Mouse (Mus musculus) myocyte (in vitro differentiated cells): ENCODE measurements around the gene Olfr588-ps1. TPM values are rescaled to one million over a fixed set of nuclear protein-coding genes. Genes with fewer than 3 reads are reported as not detected.
"Not testable (repeated sequence)": the region's sequence is repeated elsewhere in the genome, so short reads cannot be mapped to it uniquely, and the experiment has no call there.

ENCODE experiments used
- H3K27me3 ChIP-seq: one replicate; pipeline ENCODE4 v1.6.1; 2011; ENCODE audit not compliant: control insufficient read depth, insufficient read depth, insufficient read length
- H3K36me3 ChIP-seq: one replicate; pipeline ENCODE4 v1.6.1; 2011; ENCODE audit not compliant: control insufficient read depth, insufficient read depth
- H3K4me2 ChIP-seq: one replicate; pipeline ENCODE4 v1.6.1; 2011; ENCODE audit warnings: low read depth, control low read depth
- H3K4me3 ChIP-seq: one replicate; pipeline ENCODE4 v1.5.1; 2011; ENCODE audit warnings: mild to moderate bottlenecking, control low read depth, moderate library complexity
- H3K79me2 ChIP-seq: one replicate; pipeline ENCODE4 v1.6.1; 2011; ENCODE audit not compliant: control insufficient read depth, insufficient read depth
- H3ac ChIP-seq: one replicate; pipeline ENCODE4 v1.6.1; 2011; ENCODE audit not compliant: control insufficient read depth, insufficient read length
- CEBPB ChIP-seq: IDR thresholded peaks from 2 replicates; pipeline ENCODE4 v1.6.1; 2011; ENCODE audit warnings: mild to moderate bottlenecking, moderate library complexity; ENCODE audit not compliant: poor library complexity, insufficient read depth, severe bottlenecking
- E2F4 ChIP-seq: IDR thresholded peaks from one replicate; pipeline ENCODE4 v1.6.1; 2011; ENCODE audit warnings: mild to moderate bottlenecking, control low read depth, moderate library complexity; ENCODE audit not compliant: insufficient read depth
- MAX ChIP-seq: IDR thresholded peaks from one replicate; pipeline ENCODE4 v1.6.1; 2011; ENCODE audit warnings: low read depth, mild to moderate bottlenecking, control low read depth
- MYOD1 ChIP-seq, 3 experiments: IDR thresholded peaks; one replicate each; pipeline ENCODE4 v1.6.1; 2011; ENCODE audit warnings: control low read depth in 2 of 3, low read depth in 2 of 3, mild to moderate bottlenecking in 2 of 3, moderate library complexity in 1 of 3; ENCODE audit not compliant: insufficient read length in 2 of 3, control insufficient read depth in 1 of 3
- MYOG ChIP-seq, 3 experiments: IDR thresholded peaks; one replicate each; pipeline ENCODE4 v1.6.1; 2011; ENCODE audit warnings: control low read depth in 2 of 3, low read depth in 2 of 3, mild to moderate bottlenecking in 2 of 3; ENCODE audit not compliant: insufficient read length in 2 of 3, control insufficient read depth in 1 of 3, insufficient read depth in 1 of 3
- POLR2A ChIP-seq: IDR thresholded peaks from one replicate; pipeline ENCODE4 v1.6.1; 2011; ENCODE audit warnings: low read depth, mild to moderate bottlenecking, control low read depth, moderate library complexity; ENCODE audit not compliant: insufficient read length
- POLR2AphosphoS2 ChIP-seq: IDR thresholded peaks from one replicate; pipeline ENCODE4 v1.6.1; 2011; ENCODE audit warnings: low read depth, control low read depth; ENCODE audit not compliant: insufficient read length
- REST ChIP-seq: IDR thresholded peaks from one replicate; pipeline ENCODE4 v1.6.1; 2011; ENCODE audit warnings: mild to moderate bottlenecking, control low read depth, moderate library complexity; ENCODE audit not compliant: insufficient read depth, insufficient read length
- SRF ChIP-seq: IDR thresholded peaks from one replicate; pipeline ENCODE4 v1.6.1; 2011; ENCODE audit warnings: low read depth; ENCODE audit not compliant: control insufficient read depth, insufficient read length
- TCF12 ChIP-seq: IDR thresholded peaks from one replicate; pipeline ENCODE4 v1.6.1; 2011; ENCODE audit warnings: mild to moderate bottlenecking, control low read depth; ENCODE audit not compliant: poor library complexity, insufficient read depth, severe bottlenecking
- TCF3 ChIP-seq: IDR thresholded peaks from one replicate; pipeline ENCODE4 v1.6.1; 2011; ENCODE audit warnings: low read depth, control low read depth; ENCODE audit not compliant: insufficient read length
- USF1 ChIP-seq: IDR thresholded peaks from one replicate; pipeline ENCODE4 v1.6.1; 2011; ENCODE audit warnings: low read depth, mild to moderate bottlenecking, control low read depth, moderate library complexity
- polyA plus RNA-seq: library from polyadenylated mRNA; unstranded; fragments of >200 nt; fragmentation: generic; extraction: Trizol; gene quantifications from one replicate; pipeline ENCODE4 v1.2.1, GENCODE M21; 2012; ENCODE audit warnings: missing spikeins

Olfr588-ps1 gene
- polyA plus RNA-seq, 1 experiment: not detected

DNA sequence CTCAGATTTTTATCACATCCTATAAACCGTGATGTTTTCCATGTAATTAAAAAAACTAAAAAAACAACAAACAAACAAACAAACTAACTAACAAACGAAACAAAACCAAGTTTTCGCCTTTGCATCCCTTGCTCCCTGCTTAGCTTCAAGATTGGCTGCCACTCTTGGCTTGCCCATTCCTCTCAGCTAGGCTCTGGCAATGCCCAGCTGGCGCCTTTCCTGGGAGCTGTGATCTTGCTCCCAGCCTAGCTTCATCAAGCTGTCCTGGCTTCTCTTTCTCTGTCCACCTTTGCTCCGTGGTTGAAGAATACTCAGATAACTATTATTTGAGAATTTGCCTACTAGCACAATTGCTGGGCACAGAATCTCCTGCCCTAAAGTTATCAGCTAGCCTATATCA lies 29.0 kb downstream of the Olfr588-ps1 start:
- Histone ChIP-seq H3K4me2 (no peak overlapping the region), H3K27me3 (no peaks in the 10 kb centered on the region), H3K4me3 (no peak overlapping the region), H3K36me3 (no peaks in the 10 kb centered on the region), H3ac (no peak overlapping the region), H3K79me2 (no peaks in the 10 kb centered on the region)
- no peak for TF ChIP-seq POLR2AphosphoS2

- H3K27me3 ChIP-seq: no peaks in the 10 kb centered on the region
- no peaks in the 10 kb centered on the region for H3K36me3 ChIP-seq
- H3K79me2 ChIP-seq: no peaks in the 10 kb centered on the region
- H3K4me3 ChIP-seq: no peak within 1 kb of the TSS
- no peak for TF ChIP-seq REST
- no peak for TF ChIP-seq POLR2A
- TF ChIP-seq SRF: no peak
- no peak for TF ChIP-seq TCF12
- TF ChIP-seq POLR2AphosphoS2: no peak
- no peak for TF ChIP-seq USF1
- no peak for TF ChIP-seq MAX
- TF ChIP-seq MYOG (IDR thresholded peaks at IDR 0.05; ENCODE audit: control insufficient read depth in 1 of 3, insufficient read depth in 1 of 3, insufficient read length in 2 of 3, low read depth in 2 of 3): no peak
- no peak for TF ChIP-seq CEBPB
- TF ChIP-seq MYOD1 (IDR thresholded peaks at IDR 0.05; ENCODE audit: control insufficient read depth in 1 of 3, insufficient read length in 2 of 3, low read depth in 2 of 3): no peak
- TF ChIP-seq E2F4: no peak
- TF ChIP-seq TCF3: no peak
- no peak within 1 kb of the TSS for H3K4me2 ChIP-seq
- no peak within 1 kb of the TSS for H3ac ChIP-seq
Measured at GRCm38 (mm10) chr7:103178240-103178639, 37.6 kb downstream of the Olfr588-ps1 start, which contains the start of gene Olfr591. TSS of gene Olfr591 (minus strand) at chr7:103178340.

DNA sequence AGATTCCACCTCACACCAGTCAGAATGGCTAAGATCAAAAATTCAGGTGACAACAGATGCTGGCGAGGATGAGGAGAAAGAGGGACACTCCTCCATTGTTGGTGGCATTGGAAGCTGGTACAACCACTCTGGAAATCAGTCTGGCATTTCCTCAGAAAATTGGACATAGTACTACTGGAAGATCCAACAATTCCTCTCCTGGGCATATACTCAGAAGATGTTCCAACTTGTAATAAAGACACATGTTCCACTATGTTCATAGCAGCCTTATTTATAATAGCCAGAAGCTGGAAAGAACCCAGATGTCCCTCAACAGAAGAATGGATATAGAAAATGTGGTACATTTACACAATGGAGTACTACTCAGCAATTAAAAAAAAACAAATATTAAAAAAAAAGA lies 43.8 kb downstream of the Olfr588-ps1 start, which contains the start of gene Olfr592:
Gene Olfr592 (plus strand): TSS at position 301 of the 400 bp plus-strand sequence.
- not testable (repeated sequence) for H3K27me3 ChIP-seq, H3K4me3 ChIP-seq, H3K79me2 ChIP-seq, H3K4me2 ChIP-seq, H3ac ChIP-seq, H3K36me3 ChIP-seq

Other genes with a start within 250 kb of the Olfr588-ps1 start
- gene Olfr569, start 250.0 kb upstream of the Olfr588-ps1 start, polyA plus RNA-seq: not detected
- gene Olfr570, start 246.3 kb upstream of the Olfr588-ps1 start, polyA plus RNA-seq: not detected
- gene Olfr571, start 223.3 kb upstream of the Olfr588-ps1 start, polyA plus RNA-seq: not detected
- gene Olfr572, start 216.5 kb upstream of the Olfr588-ps1 start, polyA plus RNA-seq: not detected
- gene Olfr573-ps1, start 198.3 kb upstream of the Olfr588-ps1 start, polyA plus RNA-seq: not detected
- gene Olfr574, start 192.4 kb upstream of the Olfr588-ps1 start, polyA plus RNA-seq: not detected
- gene Olfr575, start 182.1 kb upstream of the Olfr588-ps1 start, polyA plus RNA-seq: not detected
- gene Olfr576, start 178.2 kb upstream of the Olfr588-ps1 start, polyA plus RNA-seq: not detected
- gene Olfr577, start 164.9 kb upstream of the Olfr588-ps1 start, polyA plus RNA-seq: not detected
- not detected for gene Olfr578, start 151.6 kb upstream of the Olfr588-ps1 start, polyA plus RNA-seq
- not detected for gene Olfr582, start 102.9 kb upstream of the Olfr588-ps1 start, polyA plus RNA-seq
- gene Olfr583, start 89.6 kb upstream of the Olfr588-ps1 start, polyA plus RNA-seq: not detected
- gene Olfr584, start 59.0 kb upstream of the Olfr588-ps1 start, polyA plus RNA-seq: not detected
- gene Olfr585, start 43.2 kb upstream of the Olfr588-ps1 start, polyA plus RNA-seq: not detected
- gene Olfr586, start 15.2 kb upstream of the Olfr588-ps1 start, polyA plus RNA-seq: not detected
- gene Olfr589, start 15.5 kb downstream of the Olfr588-ps1 start, polyA plus RNA-seq: not detected
- gene Olfr591, start 37.5 kb downstream of the Olfr588-ps1 start, polyA plus RNA-seq: not detected
- not detected for gene Olfr592, start 43.9 kb downstream of the Olfr588-ps1 start, polyA plus RNA-seq
- gene Olfr593, start 71.0 kb downstream of the Olfr588-ps1 start, polyA plus RNA-seq: not detected
- not detected for gene Olfr594, start 76.1 kb downstream of the Olfr588-ps1 start, polyA plus RNA-seq
- 0.05 TPM for gene Usp17ld, start 111.6 kb downstream of the Olfr588-ps1 start, polyA plus RNA-seq
- gene Olfr596, start 164.8 kb downstream of the Olfr588-ps1 start, polyA plus RNA-seq: not detected
- gene Olfr597, start 175.4 kb downstream of the Olfr588-ps1 start, polyA plus RNA-seq: not detected
- not detected for gene Olfr598, start 182.7 kb downstream of the Olfr588-ps1 start, polyA plus RNA-seq
- gene Olfr599, start 195.0 kb downstream of the Olfr588-ps1 start, polyA plus RNA-seq: not detected
- gene Olfr600, start 208.8 kb downstream of the Olfr588-ps1 start, polyA plus RNA-seq: not detected
- not detected for gene Olfr601, start 221.8 kb downstream of the Olfr588-ps1 start, polyA plus RNA-seq
- gene Olfr603, start 245.3 kb downstream of the Olfr588-ps1 start, polyA plus RNA-seq: not detected